Mouse (Mus musculus): Measurements from ENCODE around the gene Gm340.

DNA sequence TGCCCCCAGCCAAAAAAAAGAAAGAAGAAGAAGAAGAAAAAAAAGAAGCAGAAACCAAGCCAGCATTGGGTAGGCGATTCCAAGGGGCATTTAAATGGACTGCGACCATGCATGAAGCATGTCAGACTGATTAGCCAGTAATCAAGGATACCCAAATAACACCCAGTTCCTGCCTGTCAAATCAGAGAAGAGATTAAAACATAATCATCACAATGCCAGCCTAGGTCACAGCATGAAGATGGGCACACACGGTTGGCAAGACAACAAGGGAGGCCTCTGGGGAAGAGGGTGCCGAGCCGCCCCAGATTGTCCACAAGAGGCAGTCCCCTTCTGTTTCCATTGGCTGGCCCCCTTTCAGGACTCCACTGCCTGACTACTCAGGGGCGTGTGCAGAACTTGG lies 52.8 kb downstream of the Gm340 start:
- TF ChIP-seq POLR2A (IDR thresholded peaks at IDR 0.05; ENCODE audit: extremely low read depth, insufficient read depth, low read length) (no peak), CTCF (IDR thresholded peaks at IDR 0.05; ENCODE audit: extremely low read depth, insufficient read depth, low read length) (no peak)

Measured in cortical plate, adult 2 months (tissue).